Mouse (Mus musculus) hindbrain, embryonic 11.5 days (tissue): ENCODE results near the gene Trim5. TPM values are rescaled to one million over a fixed set of nuclear protein-coding genes. Genes with fewer than 3 reads are reported as not detected.

Source experiments
- ATAC-seq: fragments of 200-750 bp; cut with Nextera tagmentation; 2 replicates; pipeline ENCODE4 v1.8.0; 2017; ENCODE audit warnings: mild to moderate bottlenecking, moderate TSS enrichment, moderate library complexity; ENCODE audit not compliant: low FRiP score
- DNase-seq: peaks from one replicate; pipeline ENCODE4 v3.0.0-alpha.2; 2015; ENCODE audit warnings: low spot score
- H3K27ac ChIP-seq: fragments of 300-500 bp; sonication (generic); 2 replicates; pipeline ENCODE4 v1.5.1; 2014; ENCODE audit warnings: mild to moderate bottlenecking, low read depth, low read length
- H3K27me3 ChIP-seq: fragments of 300-500 bp; sonication (generic); 2 replicates; pipeline ENCODE4 v1.6.1; 2014; ENCODE audit warnings: mild to moderate bottlenecking, low read length, moderate library complexity, mixed read lengths; ENCODE audit not compliant: control insufficient read depth, insufficient read depth
- H3K36me3 ChIP-seq: fragments of 300-500 bp; sonication (generic); 2 replicates; pipeline ENCODE4 v1.6.1; 2014; ENCODE audit warnings: mild to moderate bottlenecking, low read length, moderate library complexity, mixed read lengths; ENCODE audit not compliant: control insufficient read depth, insufficient read depth
- H3K4me1 ChIP-seq: fragments of 300-500 bp; sonication (generic); replicated peaks from 2 replicates; pipeline ENCODE4 v1.6.1; 2014; ENCODE audit warnings: low read length, mixed read lengths; ENCODE audit not compliant: control insufficient read depth, insufficient read depth
- H3K4me2 ChIP-seq: fragments of 300-500 bp; sonication (generic); replicated peaks from 2 replicates; pipeline ENCODE4 v1.6.1; 2014; ENCODE audit warnings: mild to moderate bottlenecking, low read depth, low read length
- H3K4me3 ChIP-seq: fragments of 300-500 bp; sonication (generic); 2 replicates; pipeline ENCODE4 v1.5.1; 2014; ENCODE audit warnings: low read depth, low read length
- H3K9ac ChIP-seq: fragments of 300-500 bp; sonication (generic); 2 replicates; pipeline ENCODE4 v1.6.1; 2014; ENCODE audit warnings: low read depth, low read length
- H3K9me3 ChIP-seq: fragments of 300-500 bp; sonication (generic); 2 replicates; pipeline ENCODE4 v1.6.1; 2016; ENCODE audit warnings: low read length; ENCODE audit not compliant: control insufficient read depth
- WGBS: fragments of 180-500 bp; shearing (Covaris S2); extraction: QIAGEN DNeasy Blood & Tissue Kit; methylation state at CpG from one replicate; pipeline ENCODE4 v1.1.7; 2014; 5-methylcytosine and 5-hydroxymethylcytosine counted together
- polyA plus RNA-seq: library from polyadenylated mRNA; unstranded; fragments of >200 nt; fragmentation: Nextera tagmentation; extraction: Ambion mirVana; gene quantifications from 2 replicates; pipeline ENCODE4 v1.2.1, GENCODE M21; 2014

Gene Trim5
- polyA plus RNA-seq, 1 experiment from 2014 or later, result 0.09 TPM

DNA sequence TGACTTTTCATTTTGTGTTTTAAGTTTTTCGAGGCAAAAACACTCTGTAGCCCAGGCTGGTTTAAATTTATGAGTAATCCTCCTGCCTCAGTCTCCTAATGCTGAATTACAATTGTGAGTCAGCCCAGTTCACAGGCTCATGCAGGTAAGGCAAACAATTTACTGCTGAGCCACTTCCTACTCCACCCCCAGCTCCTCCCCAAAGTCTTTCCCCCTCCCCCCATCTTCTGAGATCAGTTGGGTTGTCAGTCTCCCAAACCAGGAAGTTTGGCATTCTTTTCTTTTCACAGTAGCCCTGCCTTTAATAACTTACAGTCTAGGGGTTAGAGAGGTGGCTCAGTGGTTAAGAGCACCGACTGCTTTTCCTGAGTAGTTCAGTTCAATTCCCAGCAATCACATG lies 70.0 kb downstream of the Trim5 start:
- H3K27me3 ChIP-seq, result no peaks in the 10 kb centered on the region
- no peak overlapping the region for H3K4me3 ChIP-seq
- H3K27ac ChIP-seq, result no peak overlapping the region
- WGBS, result 91% methylated on average over 2 of the region's 2 CpGs
- H3K4me1 ChIP-seq, result no peaks in the 10 kb centered on the region
- DNase-seq (no peak), ATAC-seq (no peak)
- H3K4me2 ChIP-seq, result no peak overlapping the region
- H3K36me3 ChIP-seq, result no peaks in the 10 kb centered on the region
- no peak overlapping the region for H3K9ac ChIP-seq
- H3K9me3 ChIP-seq, result no peaks in the 10 kb centered on the region

DNA sequence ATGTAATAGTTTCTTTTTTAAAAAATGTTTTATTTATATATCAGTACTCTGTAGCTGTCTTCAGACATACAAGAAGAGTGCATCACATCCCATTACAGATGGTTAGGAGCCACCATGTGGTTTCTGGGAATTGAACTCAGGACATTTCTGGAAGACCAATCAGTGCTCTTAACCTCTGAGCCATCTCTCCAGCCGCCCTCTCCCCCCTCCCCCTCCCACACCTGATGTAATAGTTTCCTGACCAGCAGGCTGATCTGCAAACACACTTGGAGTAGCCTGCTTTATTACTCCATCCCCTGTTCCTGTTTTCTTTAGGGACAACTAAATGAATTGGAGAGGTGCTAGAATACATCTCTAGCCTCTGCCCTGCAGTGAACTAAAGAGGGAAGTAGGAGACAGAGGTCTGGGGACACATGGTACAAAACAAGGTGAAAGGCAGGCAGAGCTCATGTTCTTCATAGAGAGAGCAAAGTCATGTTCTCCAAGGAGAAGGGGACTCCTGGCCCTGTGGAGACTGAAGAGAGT lies 71.8 kb downstream of the Trim5 start:
- Histone ChIP-seq H3K27ac (no peak overlapping the region), H3K36me3 (no peaks in the 10 kb centered on the region), H3K9me3 (no peaks in the 10 kb centered on the region), H3K27me3 (no peaks in the 10 kb centered on the region), H3K4me1 (no peaks in the 10 kb centered on the region), H3K9ac (no peak overlapping the region), H3K4me3 (no peak overlapping the region), H3K4me2 (no peak overlapping the region)
- DNase-seq, result no peak
- no peak for ATAC-seq
- WGBS, result 61% methylated on average over 1 of the region's 1 CpGs

Other genes starting within 250 kb of the Trim5 start
- not detected in 2 replicates for gene Olfr642, start 235.4 kb downstream of the Trim5 start, polyA plus RNA-seq
- gene 4930516K23Rik, start 226.6 kb downstream of the Trim5 start, polyA plus RNA-seq, result not detected in 2 replicates
- not detected in 2 replicates for gene Olfr644, start 216.2 kb downstream of the Trim5 start, polyA plus RNA-seq
- gene Olfr645, start 202.6 kb downstream of the Trim5 start, polyA plus RNA-seq, result not detected in 2 replicates
- gene Olfr646, start 183.2 kb downstream of the Trim5 start, polyA plus RNA-seq, result not detected in 2 replicates
- gene Ubqln5, start 158.3 kb downstream of the Trim5 start, polyA plus RNA-seq, result not detected in 2 replicates
- not detected in 2 replicates for gene Olfr643, start 150.7 kb downstream of the Trim5 start, polyA plus RNA-seq
- not detected in 2 replicates for gene Ubqln3, start 144.8 kb downstream of the Trim5 start, polyA plus RNA-seq
- gene Ubqlnl, start 137.5 kb downstream of the Trim5 start, polyA plus RNA-seq, result not detected in 2 replicates
- gene Olfm5, start 123.3 kb downstream of the Trim5 start, polyA plus RNA-seq, result not detected in 2 replicates
- 0.35 and 0.49 TPM in 2 replicates for gene Olfr648, start 104.7 kb downstream of the Trim5 start, polyA plus RNA-seq
- gene Olfr649, start 92.1 kb downstream of the Trim5 start, polyA plus RNA-seq, result not detected in 2 replicates
- gene Trim6, start 69.3 kb downstream of the Trim5 start, polyA plus RNA-seq, result 2.5 and 3.4 TPM in 2 replicates
- 0.74 and 1.1 TPM in 2 replicates for gene Trim34a, start 43.6 kb downstream of the Trim5 start, polyA plus RNA-seq
- 2.1 and 3.2 TPM in 2 replicates for gene Trim12a, start 27.4 kb upstream of the Trim5 start, polyA plus RNA-seq
- gene Trim34b, start 41.4 kb upstream of the Trim5 start, polyA plus RNA-seq, result not detected in 2 replicates
- gene Trim12c, start 65.3 kb upstream of the Trim5 start, polyA plus RNA-seq, result 0.45 and 1.0 TPM in 2 replicates
- 0.07 and 0.11 TPM in 2 replicates for gene Trim30b, start 81.8 kb upstream of the Trim5 start, polyA plus RNA-seq
- 0.11 and 0.32 TPM in 2 replicates for gene Trim30c, start 112.7 kb upstream of the Trim5 start, polyA plus RNA-seq
- 0.74 and 0.81 TPM in 2 replicates for gene Trim30a, start 177.1 kb upstream of the Trim5 start, polyA plus RNA-seq
- 0.11 and 0.31 TPM in 2 replicates for gene Trim30d, start 219.8 kb upstream of the Trim5 start, polyA plus RNA-seq